Mouse (Mus musculus): ENCODE results near the gene Cdh8. TPM values are rescaled to one million over a fixed set of nuclear protein-coding genes. Genes with fewer than 3 reads are reported as not detected.

Cdh8 gene
- total and polyA plus RNA-seq, 3 experiments, result not detected

DNA sequence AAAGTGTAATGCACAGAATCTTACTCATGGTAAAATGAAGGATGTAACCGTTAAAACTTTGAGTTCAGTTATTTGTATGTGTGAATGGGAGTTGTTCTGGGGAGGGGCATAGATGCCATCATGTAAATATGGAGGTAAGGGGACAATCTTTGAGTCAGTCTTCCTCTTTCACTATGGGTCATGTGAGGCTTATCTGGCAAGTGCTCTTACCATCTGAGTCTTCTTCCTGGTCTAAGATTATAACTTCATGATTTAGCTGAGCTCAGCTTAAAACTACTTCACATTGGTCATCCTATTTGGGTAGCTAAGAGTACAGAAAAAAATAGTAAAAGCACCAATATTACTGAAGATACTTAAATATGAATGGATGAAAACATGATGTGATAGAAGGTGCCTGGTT lies 126.1 kb downstream of the Cdh8 start:
- Histone ChIP-seq H3K79me2 (ENCODE audit: control insufficient read depth, insufficient read depth, low read length, poor library complexity) (no peaks in the 10 kb centered on the region), H3K27ac (ENCODE audit: control insufficient read depth, low read depth, low read length) (no peak overlapping the region), H3K4me1 (ENCODE audit: control insufficient read depth in 1 of 2, insufficient read depth in 2 of 2, low read length in 2 of 2) (no peaks in the 10 kb centered on the region), H3K4me3 (ENCODE audit: control insufficient read depth in 1 of 2, insufficient read depth in 1 of 2, low read depth in 2 of 2, low read length in 2 of 2) (no peak overlapping the region), H3K36me3 (ENCODE audit: control insufficient read depth in 1 of 2, insufficient read depth in 2 of 2, low read length in 2 of 2) (no peaks in the 10 kb centered on the region; a peak in 1 of 4 replicates), H3K9me3 (replicated peaks; ENCODE audit: insufficient read depth, low read length) (no peaks in the 10 kb centered on the region), H3K27me3 (ENCODE audit: control insufficient read depth in 1 of 2, insufficient read depth in 2 of 2, low read length in 2 of 2) (no peaks in the 10 kb centered on the region), H3K9ac (ENCODE audit: control insufficient read depth, low read depth, low read length, poor library complexity, severe bottlenecking) (no peak overlapping the region)
- peak; percentile 76 for TF ChIP-seq USF1 (IDR thresholded peaks at IDR 0.05; ENCODE audit: low read depth, low read length)
- TF ChIP-seq GATA1 (IDR thresholded peaks at IDR 0.05; ENCODE audit: low read depth, low read length), result 0 out of 2 replicates have a peak, but pooled peaks have one; percentile 10
- TF ChIP-seq JUND (IDR thresholded peaks at IDR 0.05; ENCODE audit: low read depth, low read length), result no peak
- TF ChIP-seq RCOR1 (IDR thresholded peaks at IDR 0.05; ENCODE audit: low read depth, low read length), result no peak
- no peak for TF ChIP-seq ZC3H11A (IDR thresholded peaks at IDR 0.05; ENCODE audit: low read depth, low read length)
- no peak for TF ChIP-seq POLR2A (IDR thresholded peaks at IDR 0.05; ENCODE audit: control insufficient read depth in 1 of 2, insufficient read depth in 1 of 2, low read depth in 1 of 2, low read length in 2 of 2, poor library complexity in 1 of 2)
- peak; percentile 52 for TF ChIP-seq ETS1 (IDR thresholded peaks at IDR 0.05; ENCODE audit: low read depth, low read length)
- no peak for TF ChIP-seq MYB (IDR thresholded peaks at IDR 0.05; ENCODE audit: low read depth, low read length)
- no peak for TF ChIP-seq ZKSCAN1 (IDR thresholded peaks at IDR 0.05; ENCODE audit: low read depth, low read length)
- TF ChIP-seq EP300 (IDR thresholded peaks at IDR 0.05; ENCODE audit: low read depth in 1 of 2, low read length in 2 of 2), result no peak
- TF ChIP-seq TBP (IDR thresholded peaks at IDR 0.05; ENCODE audit: low read depth, low read length), result no peak
- TF ChIP-seq MXI1 (IDR thresholded peaks at IDR 0.05; ENCODE audit: low read depth, low read length), result no peak
- peak; percentile 66; the same call in 1 of the 2 replicates for TF ChIP-seq MAFK (IDR thresholded peaks at IDR 0.05; ENCODE audit: borderline replicate concordance, low read depth, low read length)
- TF ChIP-seq ELF1 (IDR thresholded peaks at IDR 0.05; ENCODE audit: low read depth, low read length), result no peak
- no peak for TF ChIP-seq NELFE (IDR thresholded peaks at IDR 0.05; ENCODE audit: low read depth, low read length)
- no peak for TF ChIP-seq SIN3A (IDR thresholded peaks at IDR 0.05; ENCODE audit: low read length)
- TF ChIP-seq MYC (IDR thresholded peaks at IDR 0.05; ENCODE audit: low read depth, low read length), result no peak
- TF ChIP-seq POLR2AphosphoS5 (IDR thresholded peaks at IDR 0.05; ENCODE audit: borderline replicate concordance, low read depth, low read length), result no peak
- no peak for TF ChIP-seq HCFC1 (IDR thresholded peaks at IDR 0.05; ENCODE audit: low read depth, low read length)
- peak; percentile 9 for DNase-seq (ENCODE audit: low read depth, low spot score)

DNA sequence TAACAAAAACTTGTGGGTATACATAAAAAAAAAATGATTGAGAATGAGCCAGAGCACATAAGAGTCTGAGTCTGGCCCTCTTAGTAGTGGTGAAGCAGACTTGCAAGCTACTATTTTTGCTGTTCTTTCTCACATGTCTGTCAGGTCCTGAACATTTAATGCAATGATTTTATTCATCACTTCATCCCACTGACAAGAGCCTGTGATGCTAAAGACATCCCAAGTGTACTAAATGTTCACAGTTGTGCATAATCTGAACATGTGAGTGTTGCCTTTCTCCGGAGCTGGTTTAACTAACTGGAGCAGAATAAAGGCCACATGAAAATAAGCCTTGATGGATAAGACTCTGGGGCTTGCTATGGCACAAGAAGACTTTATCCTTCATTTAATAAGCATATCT lies 131.2 kb downstream of the Cdh8 start:
- Histone ChIP-seq H3K79me2 (ENCODE audit: control insufficient read depth, insufficient read depth, low read length, poor library complexity) (no peaks in the 10 kb centered on the region), H3K36me3 (ENCODE audit: control insufficient read depth in 1 of 2, insufficient read depth in 2 of 2, low read length in 2 of 2) (no peaks in the 10 kb centered on the region; a peak in 1 of 4 replicates), H3K4me3 (ENCODE audit: control insufficient read depth in 1 of 2, insufficient read depth in 1 of 2, low read depth in 2 of 2, low read length in 2 of 2) (no peak overlapping the region), H3K9me3 (replicated peaks; ENCODE audit: insufficient read depth, low read length) (no peaks in the 10 kb centered on the region), H3K4me1 (ENCODE audit: control insufficient read depth in 1 of 2, insufficient read depth in 2 of 2, low read length in 2 of 2) (no peaks in the 10 kb centered on the region), H3K9ac (ENCODE audit: control insufficient read depth, low read depth, low read length, poor library complexity, severe bottlenecking) (no peak overlapping the region), H3K27ac (ENCODE audit: control insufficient read depth, low read depth, low read length) (no peak overlapping the region), H3K27me3 (ENCODE audit: control insufficient read depth in 1 of 2, insufficient read depth in 2 of 2, low read length in 2 of 2) (no peaks in the 10 kb centered on the region)
- TF ChIP-seq MXI1 (IDR thresholded peaks at IDR 0.05; ENCODE audit: low read depth, low read length) (no peak), MAZ (IDR thresholded peaks at IDR 0.05; ENCODE audit: low read depth, low read length) (no peak), CTCF (IDR thresholded peaks at IDR 0.05 in 2 of 3, conservative IDR thresholded peaks at IDR 0.05 in 1 of 3; ENCODE audit: control insufficient read depth in 1 of 3, insufficient read depth in 1 of 3, low read depth in 2 of 3, low read length in 3 of 3, poor library complexity in 1 of 3, severe bottlenecking in 1 of 3) (no peak), ZC3H11A (IDR thresholded peaks at IDR 0.05; ENCODE audit: low read depth, low read length) (no peak), GABPA (IDR thresholded peaks at IDR 0.05; ENCODE audit: low read depth, low read length) (no peak), POLR2AphosphoS2 (IDR thresholded peaks at IDR 0.05; ENCODE audit: low read length) (no peak), USF1 (IDR thresholded peaks at IDR 0.05; ENCODE audit: low read depth, low read length) (no peak), GATA1 (IDR thresholded peaks at IDR 0.05; ENCODE audit: low read depth, low read length) (no peak), EP300 (IDR thresholded peaks at IDR 0.05; ENCODE audit: low read depth in 1 of 2, low read length in 2 of 2) (no peak), MYC (IDR thresholded peaks at IDR 0.05; ENCODE audit: low read depth, low read length) (no peak), ZMIZ1 (IDR thresholded peaks at IDR 0.05; ENCODE audit: low read depth, low read length) (no peak), POLR2AphosphoS5 (IDR thresholded peaks at IDR 0.05; ENCODE audit: borderline replicate concordance, low read depth, low read length) (no peak), ELF1 (IDR thresholded peaks at IDR 0.05; ENCODE audit: low read depth, low read length) (no peak), MAX (IDR thresholded peaks at IDR 0.05; ENCODE audit: low read length) (no peak), NELFE (IDR thresholded peaks at IDR 0.05; ENCODE audit: low read depth, low read length) (no peak), POLR2A (IDR thresholded peaks at IDR 0.05; ENCODE audit: control insufficient read depth in 1 of 2, insufficient read depth in 1 of 2, low read depth in 1 of 2, low read length in 2 of 2, poor library complexity in 1 of 2) (no peak), TBP (IDR thresholded peaks at IDR 0.05; ENCODE audit: low read depth, low read length) (no peak), CHD1 (IDR thresholded peaks at IDR 0.05; ENCODE audit: low read depth, low read length) (no peak), JUND (IDR thresholded peaks at IDR 0.05; ENCODE audit: low read depth, low read length) (no peak), E2F4 (IDR thresholded peaks at IDR 0.05; ENCODE audit: borderline replicate concordance, low read depth, low read length) (no peak)
- DNase-seq (ENCODE audit: low read depth, low spot score), result no peak
